Comparison of ENCODE assay signal across 7 mouse cellular contexts in the genomic region with DNA sequence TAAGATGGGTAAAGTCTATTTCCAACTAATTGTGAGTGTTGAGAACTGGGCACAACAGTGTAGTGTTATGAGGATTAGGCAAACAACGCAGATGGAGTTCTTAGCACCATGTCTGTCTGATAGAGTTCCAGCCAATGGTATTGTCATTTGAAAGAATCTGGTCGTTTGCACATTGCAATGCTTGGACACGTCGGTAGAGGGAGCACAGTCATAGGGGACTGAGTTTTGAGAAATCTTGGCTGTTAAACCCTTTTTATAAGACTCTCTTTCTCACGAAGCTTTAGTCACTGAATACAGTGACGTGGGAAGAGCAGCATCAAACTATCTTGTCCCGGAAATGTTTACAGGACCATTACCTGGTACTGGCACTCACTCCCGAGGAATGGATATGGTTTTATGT. TPM values are rescaled to one million over a fixed set of nuclear protein-coding genes. Genes with fewer than 3 reads are reported as not detected.
DNase-seq lines count a peak whose midpoint lies in the region; TF ChIP-seq lines count a peak whose summit lies in the region.

No protein-coding gene starts in this region.

- no peak overlapping the region for H3K27ac ChIP-seq in layer of hippocampus, adult 2 months

- TF ChIP-seq CTCF in layer of hippocampus, adult 2 months (conservative IDR thresholded peaks at IDR 0.05): peak; percentile 93

- peak; percentile 82 to 89 for DNase-seq in CD8-positive naive resting alpha-beta T cell, adult 2 months (ENCODE audit: low read depth in 2 of 2, low spot score in 2 of 2)
- DNase-seq in R1 (ENCODE audit: low read depth, low spot score): peak; percentile 82
- peak; percentile 80 to 89 for DNase-seq in cerebellum, postnatal 14 days
- peak; percentile 31 for DNase-seq in gastrocnemius, adult 18-20 months (ENCODE audit: low spot score)
- peak; percentile 75 to 86 for DNase-seq in layer of hippocampus, adult 2 months (ENCODE audit: low spot score in 2 of 2)
- peak; percentile 81 for DNase-seq in lung, postnatal 36 days
- DNase-seq in right cerebral cortex, postnatal 4 days: peak; percentile 81

- no peak overlapping the region for H3K4me3 ChIP-seq in layer of hippocampus, adult 2 months

RNA-seq across cellular contexts. Expression of a gene that starts 17.1 kb away (rescaled TPM):
- under 1 TPM; 0.17 to 0.18 TPM for total RNA-seq in gastrocnemius, adult 18-20 months (2021)
- total RNA-seq in layer of hippocampus, adult 2 months (2021): 1 to 10 TPM in 1 of 2 experiments, under 1 TPM in 1; 0.41 to 1.1 TPM

Comparison
In these comparisons a context has a peak if more than half of its experiments do, and no peak if none do; other contexts are left out.
1. DNase-seq: peak in every context shown above with its lines; median percentile 86 in CD8-positive naive resting alpha-beta T cell, adult 2 months; 84 in cerebellum, postnatal 14 days; 82 in R1; 81 in lung, postnatal 36 days; 81 in right cerebral cortex, postnatal 4 days; 80 in layer of hippocampus, adult 2 months; 31 in gastrocnemius, adult 18-20 months.